Mouse (Mus musculus): Measurements from ENCODE around the gene Sgcd.

Sgcd gene

GRCm38 (mm10) chr11:46920244-46920643 lies 1068.5 kb downstream of the Sgcd start:
- DNase-seq, result peak; percentile 24

- no peak for DNase-seq
Observed at GRCm38 (mm10) chr11:46912656-46913237, 1076.0 kb downstream of the Sgcd start.

GRCm38 (mm10) chr11:46904281-46904680 lies 1084.5 kb downstream of the Sgcd start:
- DNase-seq, result no peak

GRCm38 (mm10) chr11:46889093-46889492 lies 1099.7 kb downstream of the Sgcd start:
- DNase-seq, result no peak

GRCm38 (mm10) chr11:46882456-46882855 lies 1106.3 kb downstream of the Sgcd start:
- no peak for DNase-seq

- DNase-seq, result no peak
Observed at GRCm38 (mm10) chr11:46875774-46876173, 1113.0 kb downstream of the Sgcd start.

- no peak for DNase-seq
Observed at GRCm38 (mm10) chr11:46868594-46868993, 1120.2 kb downstream of the Sgcd start.

GRCm38 (mm10) chr11:46864809-46865208 lies 1124.0 kb downstream of the Sgcd start:
- no peak for DNase-seq

GRCm38 (mm10) chr11:46848221-46848971 lies 1140.4 kb downstream of the Sgcd start:
- peak; percentile 50 for DNase-seq

- DNase-seq, result no peak
Observed at GRCm38 (mm10) chr11:46847827-46848220, 1140.9 kb downstream of the Sgcd start.

GRCm38 (mm10) chr11:46846661-46847060 lies 1142.1 kb downstream of the Sgcd start:
- DNase-seq, result no peak
